Mouse (Mus musculus) heart, embryonic 12.5 days (tissue): Measurements from ENCODE around the gene Pdzrn3. TPM values are rescaled to one million over a fixed set of nuclear protein-coding genes. Genes with fewer than 3 reads are reported as not detected.

ENCODE experiments used
- ATAC-seq: fragments of 200-750 bp; cut with Nextera tagmentation; 2 replicates; pipeline ENCODE4 v1.8.0; 2017; ENCODE audit warnings: moderate TSS enrichment, moderate library complexity; ENCODE audit not compliant: insufficient number of reproducible peaks, low FRiP score
- H3K27ac ChIP-seq: fragments of 300-500 bp; sonication (generic); 2 replicates; pipeline ENCODE4 v1.5.1; 2016; ENCODE audit warnings: mild to moderate bottlenecking, moderate library complexity; ENCODE audit not compliant: poor library complexity, severe bottlenecking
- H3K27me3 ChIP-seq: fragments of 300-500 bp; sonication (generic); replicated peaks from 2 replicates; pipeline ENCODE4 v1.6.1; 2016; ENCODE audit warnings: mild to moderate bottlenecking, moderate library complexity
- H3K36me3 ChIP-seq: fragments of 300-500 bp; sonication (generic); 2 replicates; pipeline ENCODE4 v1.6.1; 2016; ENCODE audit warnings: mild to moderate bottlenecking, moderate library complexity
- H3K4me1 ChIP-seq: fragments of 300-500 bp; sonication (generic); replicated peaks from 2 replicates; pipeline ENCODE4 v1.6.1; 2016; ENCODE audit warnings: mild to moderate bottlenecking
- H3K4me2 ChIP-seq: fragments of 300-500 bp; sonication (generic); 2 replicates; pipeline ENCODE4 v1.6.1; 2016; ENCODE audit warnings: mild to moderate bottlenecking, moderate library complexity
- H3K4me3 ChIP-seq: fragments of 300-500 bp; sonication (generic); 2 replicates; pipeline ENCODE4 v1.5.1; 2016; ENCODE audit warnings: mild to moderate bottlenecking
- H3K9ac ChIP-seq: fragments of 300-500 bp; sonication (generic); 2 replicates; pipeline ENCODE4 v1.6.1; 2016; ENCODE audit warnings: mild to moderate bottlenecking, moderate library complexity
- H3K9me3 ChIP-seq: fragments of 300-500 bp; sonication (generic); replicated peaks from 2 replicates; pipeline ENCODE4 v1.6.1; 2016; ENCODE audit warnings: mild to moderate bottlenecking, moderate library complexity
- WGBS: fragments of 180-500 bp; shearing (Covaris S2); methylation state at CpG from one replicate; pipeline ENCODE4 v1.1.7; 2016; 5-methylcytosine and 5-hydroxymethylcytosine counted together
- polyA plus RNA-seq: library from polyadenylated mRNA; unstranded; fragments of >200 nt; fragmentation: Nextera tagmentation; extraction: Ambion mirVana; gene quantifications from 2 replicates; pipeline ENCODE4 v1.2.1, GENCODE M21; 2016

Pdzrn3 gene
- polyA plus RNA-seq, 1 experiment from 2014 or later: 14.0 TPM

- Histone ChIP-seq H3K4me1 (no peaks in the 10 kb centered on the region), H3K9ac (no peak overlapping the region), H3K36me3 (no peaks in the 10 kb centered on the region), H3K27me3 (no peaks in the 10 kb centered on the region), H3K4me2 (no peak overlapping the region), H3K4me3 (no peak overlapping the region), H3K9me3 (no peaks in the 10 kb centered on the region), H3K27ac (no peak overlapping the region)
- WGBS: 80% methylated on average over 6 of the region's 6 CpGs
- ATAC-seq: no peak
These were observed 274.2 kb downstream of the Pdzrn3 start for GRCm38 (mm10) chr6:101103506-101103905.

GRCm38 (mm10) chr6:101101709-101102654 is 275.7 kb downstream of the Pdzrn3 start:
- H3K27me3 ChIP-seq: no peaks in the 10 kb centered on the region
- H3K27ac ChIP-seq: no peak overlapping the region
- 81% methylated on average over 14 of the region's 14 CpGs for WGBS
- H3K4me3 ChIP-seq: no peak overlapping the region
- no peak overlapping the region for H3K4me2 ChIP-seq
- no peaks in the 10 kb centered on the region for H3K4me1 ChIP-seq
- H3K36me3 ChIP-seq: no peaks in the 10 kb centered on the region
- no peak overlapping the region for H3K9ac ChIP-seq
- H3K9me3 ChIP-seq: no peaks in the 10 kb centered on the region
- ATAC-seq: no peak
